Mouse (Mus musculus): ENCODE data around the gene Lmf2. TPM values are rescaled to one million over a fixed set of nuclear protein-coding genes. Genes with fewer than 3 reads are reported as not detected.

Gene Lmf2
- polyA plus RNA-seq, 2 experiments, result 49.1 to 55.7 TPM

GRCm38 (mm10) chr15:89378831-89379401 is 23.5 kb upstream of the Lmf2 start, which contains the start of gene Odf3b:
Odf3b (minus strand) TSS chr15:89379282.
- 1% methylated on average over 29 of the region's 33 CpGs for WGBS
- ATAC-seq (ENCODE audit: low FRiP score, low read depth) (no peak), DNase-seq (ENCODE audit: low spot score) (no peak)
- H3K27me3 ChIP-seq (ENCODE audit: control insufficient read depth, insufficient read depth, low read length), result peaks cover 51% of the 10 kb centered on the region
- H3K9me3 ChIP-seq (ENCODE audit: control insufficient read depth, low read length), result no peaks in the 10 kb centered on the region
- peaks cover 18% of the 10 kb centered on the region for H3K4me1 ChIP-seq (ENCODE audit: control insufficient read depth, insufficient read depth, low read length)
- TF ChIP-seq POLR2A (IDR thresholded peaks at IDR 0.05; ENCODE audit: borderline replicate concordance, extremely low read depth, insufficient read depth, insufficient read length), result no peak
- H3K9ac ChIP-seq (ENCODE audit: low read depth, low read length, severe bottlenecking), result peak within 1 kb of the TSS; percentile 48
- H3K4me2 ChIP-seq (replicated peaks; ENCODE audit: low read depth, low read length, severe bottlenecking), result peak within 1 kb of the TSS; percentile 67
- H3K4me3 ChIP-seq (replicated peaks; ENCODE audit: low read length), result peak within 1 kb of the TSS; percentile 35
- H3K27ac ChIP-seq (replicated peaks; ENCODE audit: low read depth, low read length), result no peak within 1 kb of the TSS
- H3K36me3 ChIP-seq (ENCODE audit: control insufficient read depth, insufficient read depth, low read length), result no peaks in the 10 kb centered on the region

- no peak for DNase-seq (ENCODE audit: low spot score)
- no peak overlapping the region for H3K27ac ChIP-seq (replicated peaks; ENCODE audit: low read depth, low read length)
- no peak for TF ChIP-seq POLR2A (IDR thresholded peaks at IDR 0.05; ENCODE audit: borderline replicate concordance, extremely low read depth, insufficient read depth, insufficient read length)
Observed at GRCm38 (mm10) chr15:89377938-89378828, 22.7 kb upstream of the Lmf2 start.

GRCm38 (mm10) chr15:89377362-89377761 is 21.9 kb upstream of the Lmf2 start:
- Histone ChIP-seq H3K4me3 (replicated peaks; ENCODE audit: low read length) (no peak overlapping the region), H3K4me2 (replicated peaks; ENCODE audit: low read depth, low read length, severe bottlenecking) (no peak overlapping the region; the same call in 1 of the 2 replicates), H3K9me3 (ENCODE audit: control insufficient read depth, low read length) (no peaks in the 10 kb centered on the region), H3K36me3 (ENCODE audit: control insufficient read depth, insufficient read depth, low read length) (peaks cover 4% of the 10 kb centered on the region; the same call in 1 of the 2 replicates), H3K9ac (ENCODE audit: low read depth, low read length, severe bottlenecking) (no peak overlapping the region), H3K4me1 (ENCODE audit: control insufficient read depth, insufficient read depth, low read length) (peaks cover 23% of the 10 kb centered on the region), H3K27me3 (ENCODE audit: control insufficient read depth, insufficient read depth, low read length) (peaks cover 51% of the 10 kb centered on the region), H3K27ac (replicated peaks; ENCODE audit: low read depth, low read length) (no peak overlapping the region)
- DNase-seq (ENCODE audit: low spot score), result no peak
- no peak for ATAC-seq (ENCODE audit: low FRiP score, low read depth)
- WGBS, result 4% methylated on average over 18 of the region's 18 CpGs
- TF ChIP-seq POLR2A (IDR thresholded peaks at IDR 0.05; ENCODE audit: borderline replicate concordance, extremely low read depth, insufficient read depth, insufficient read length), result no peak

More at GRCm38 (mm10) chr15:89377938-89378828, 22.7 kb upstream of the Lmf2 start:
- no peaks in the 10 kb centered on the region for H3K36me3 ChIP-seq (ENCODE audit: control insufficient read depth, insufficient read depth, low read length)
- H3K9me3 ChIP-seq (ENCODE audit: control insufficient read depth, low read length), result no peaks in the 10 kb centered on the region
- peak overlapping the region; percentile 35 for H3K4me3 ChIP-seq (replicated peaks; ENCODE audit: low read length)
- WGBS, result 14% methylated on average over 46 of the region's 46 CpGs
- peak overlapping the region; percentile 48 for H3K9ac ChIP-seq (ENCODE audit: low read depth, low read length, severe bottlenecking)
- H3K4me1 ChIP-seq (ENCODE audit: control insufficient read depth, insufficient read depth, low read length), result peaks cover 19% of the 10 kb centered on the region
- H3K27me3 ChIP-seq (ENCODE audit: control insufficient read depth, insufficient read depth, low read length), result peaks cover 51% of the 10 kb centered on the region
- ATAC-seq (ENCODE audit: low FRiP score, low read depth), result no peak
- H3K4me2 ChIP-seq (replicated peaks; ENCODE audit: low read depth, low read length, severe bottlenecking), result peak overlapping the region; percentile 67

GRCm38 (mm10) chr15:89376957-89377356 is 21.5 kb upstream of the Lmf2 start, which contains the start of gene Tymp:
Tymp (minus strand) TSS chr15:89377039.
- H3K36me3 ChIP-seq (ENCODE audit: control insufficient read depth, insufficient read depth, low read length), result peaks cover 8% of the 10 kb centered on the region
- H3K4me1 ChIP-seq (ENCODE audit: control insufficient read depth, insufficient read depth, low read length), result peaks cover 23% of the 10 kb centered on the region
- no peak for DNase-seq (ENCODE audit: low spot score)
- 15% methylated on average over 16 of the region's 16 CpGs for WGBS
- H3K9me3 ChIP-seq (ENCODE audit: control insufficient read depth, low read length), result no peaks in the 10 kb centered on the region
- peaks cover 51% of the 10 kb centered on the region for H3K27me3 ChIP-seq (ENCODE audit: control insufficient read depth, insufficient read depth, low read length)
- ATAC-seq (ENCODE audit: low FRiP score, low read depth), result no peak
- no peak within 1 kb of the TSS for H3K4me3 ChIP-seq (replicated peaks; ENCODE audit: low read length)
- no peak within 1 kb of the TSS for H3K27ac ChIP-seq (replicated peaks; ENCODE audit: low read depth, low read length)
- no peak within 1 kb of the TSS for H3K9ac ChIP-seq (ENCODE audit: low read depth, low read length, severe bottlenecking)
- no peak within 1 kb of the TSS; the same call in 1 of the 2 replicates for H3K4me2 ChIP-seq (replicated peaks; ENCODE audit: low read depth, low read length, severe bottlenecking)
- no peak for TF ChIP-seq POLR2A (IDR thresholded peaks at IDR 0.05; ENCODE audit: borderline replicate concordance, extremely low read depth, insufficient read depth, insufficient read length)

GRCm38 (mm10) chr15:89376040-89376439 is 20.6 kb upstream of the Lmf2 start:
- ATAC-seq (ENCODE audit: low FRiP score, low read depth) (no peak), DNase-seq (ENCODE audit: low spot score) (no peak)
- H3K27me3 ChIP-seq (ENCODE audit: control insufficient read depth, insufficient read depth, low read length), result peaks cover 51% of the 10 kb centered on the region
- no peak for TF ChIP-seq POLR2A (IDR thresholded peaks at IDR 0.05; ENCODE audit: borderline replicate concordance, extremely low read depth, insufficient read depth, insufficient read length)
- WGBS, result 86% methylated on average over 7 of the region's 7 CpGs
- H3K9ac ChIP-seq (ENCODE audit: low read depth, low read length, severe bottlenecking), result no peak overlapping the region
- H3K27ac ChIP-seq (replicated peaks; ENCODE audit: low read depth, low read length), result no peak overlapping the region
- H3K4me1 ChIP-seq (ENCODE audit: control insufficient read depth, insufficient read depth, low read length), result peaks cover 23% of the 10 kb centered on the region
- H3K9me3 ChIP-seq (ENCODE audit: control insufficient read depth, low read length), result no peaks in the 10 kb centered on the region
- no peak overlapping the region for H3K4me2 ChIP-seq (replicated peaks; ENCODE audit: low read depth, low read length, severe bottlenecking)
- no peak overlapping the region for H3K4me3 ChIP-seq (replicated peaks; ENCODE audit: low read length)
- peaks cover 17% of the 10 kb centered on the region for H3K36me3 ChIP-seq (ENCODE audit: control insufficient read depth, insufficient read depth, low read length)
